Mouse (Mus musculus) forebrain, embryonic 14.5 days (tissue): Measurements from ENCODE around the gene Ino80b. TPM values are rescaled to one million over a fixed set of nuclear protein-coding genes. Genes with fewer than 3 reads are reported as not detected.
A peak's percentile ranks its signal among the peaks of the same experiment; 100 is the strongest.

Source experiments
- ATAC-seq: fragments of 200-750 bp; cut with Nextera tagmentation; 2 replicates; pipeline ENCODE4 v1.8.0; 2017; ENCODE audit warnings: mild to moderate bottlenecking, moderate library complexity
- DNase-seq: peaks from one replicate; pipeline ENCODE4 v3.0.0-alpha.2; 2015; ENCODE audit warnings: low spot score
- H3K27ac ChIP-seq: fragments of 300-500 bp; sonication (generic); 2 replicates; pipeline ENCODE4 v1.5.1; 2014; ENCODE audit warnings: low read depth, mild to moderate bottlenecking, control low read depth, low read length, moderate library complexity
- H3K27me3 ChIP-seq: fragments of 300-500 bp; sonication (generic); replicated peaks from 2 replicates; pipeline ENCODE4 v1.6.1; 2014; ENCODE audit warnings: low read length, control low read depth, mixed read lengths; ENCODE audit not compliant: control insufficient read depth, insufficient read depth
- H3K36me3 ChIP-seq: fragments of 300-500 bp; sonication (generic); 2 replicates; pipeline ENCODE4 v1.6.1; 2014; ENCODE audit warnings: low read length, control low read depth; ENCODE audit not compliant: control insufficient read depth, insufficient read depth
- H3K4me1 ChIP-seq: fragments of 300-500 bp; sonication (generic); 2 replicates; pipeline ENCODE4 v1.6.1; 2014; ENCODE audit warnings: antibody characterized with exemption, low read length, control low read depth; ENCODE audit not compliant: control insufficient read depth, insufficient read depth
- H3K4me2 ChIP-seq: fragments of 300-500 bp; sonication (generic); 2 replicates; pipeline ENCODE4 v1.6.1; 2014; ENCODE audit warnings: mild to moderate bottlenecking, control low read depth, low read length
- H3K4me3 ChIP-seq: fragments of 300-500 bp; sonication (generic); 2 replicates; pipeline ENCODE4 v1.5.1; 2014; ENCODE audit warnings: low read depth, low read length, control low read depth
- H3K9ac ChIP-seq: fragments of 300-500 bp; sonication (generic); 2 replicates; pipeline ENCODE4 v1.6.1; 2014; ENCODE audit warnings: mild to moderate bottlenecking, low read length, control low read depth, moderate library complexity
- H3K9me3 ChIP-seq: fragments of 300-500 bp; sonication (generic); replicated peaks from 2 replicates; pipeline ENCODE4 v1.6.1; 2016; ENCODE audit warnings: low read length, control low read depth, mixed read lengths; ENCODE audit not compliant: control insufficient read depth
- WGBS: fragments of 180-500 bp; shearing (Covaris S2); extraction: QIAGEN DNeasy Blood & Tissue Kit; methylation state at CpG from one replicate; pipeline ENCODE4 v1.1.7; 2014; 5-methylcytosine and 5-hydroxymethylcytosine counted together
- polyA plus RNA-seq: library from polyadenylated mRNA; unstranded; fragments of >200 nt; fragmentation: Nextera tagmentation; extraction: Ambion mirVana; gene quantifications from 2 replicates; pipeline ENCODE4 v1.2.1, GENCODE M21; 2014

Gene Ino80b
- polyA plus RNA-seq, 1 experiment from 2014 or later, result 15.6 TPM

DNA sequence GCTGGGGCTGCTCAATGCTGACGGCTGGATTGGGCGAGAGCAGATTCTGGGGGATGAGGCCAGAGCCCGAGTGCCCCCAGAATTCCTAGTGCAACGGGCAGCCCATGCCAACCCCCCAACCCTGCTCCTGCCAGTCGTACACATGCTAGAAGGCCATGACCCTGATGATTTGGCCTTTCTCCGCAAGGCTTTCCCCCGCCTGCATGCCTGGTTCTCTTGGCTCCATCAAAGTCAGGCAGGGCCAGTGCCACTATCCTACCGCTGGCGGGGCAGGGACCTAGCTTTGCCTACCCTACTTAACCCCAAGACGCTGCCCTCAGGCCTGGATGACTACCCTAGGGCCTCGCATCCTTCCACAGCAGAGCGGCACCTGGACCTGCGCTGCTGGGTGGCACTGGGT, 7.6 kb downstream of the Ino80b start:
- peaks cover 28% of the 10 kb centered on the region for H3K36me3 ChIP-seq
- H3K4me3 ChIP-seq, result no peak overlapping the region
- no peak for ATAC-seq
- peaks cover 17% of the 10 kb centered on the region for H3K4me1 ChIP-seq
- H3K27me3 ChIP-seq, result no peaks in the 10 kb centered on the region
- H3K9ac ChIP-seq, result no peak overlapping the region
- no peaks in the 10 kb centered on the region for H3K9me3 ChIP-seq
- H3K4me2 ChIP-seq, result no peak overlapping the region
- peak overlapping the region; percentile 18; the same call in 1 of the 2 replicates for H3K27ac ChIP-seq
- no peak for DNase-seq
- WGBS, result 89% methylated on average over 13 of the region's 13 CpGs

DNA sequence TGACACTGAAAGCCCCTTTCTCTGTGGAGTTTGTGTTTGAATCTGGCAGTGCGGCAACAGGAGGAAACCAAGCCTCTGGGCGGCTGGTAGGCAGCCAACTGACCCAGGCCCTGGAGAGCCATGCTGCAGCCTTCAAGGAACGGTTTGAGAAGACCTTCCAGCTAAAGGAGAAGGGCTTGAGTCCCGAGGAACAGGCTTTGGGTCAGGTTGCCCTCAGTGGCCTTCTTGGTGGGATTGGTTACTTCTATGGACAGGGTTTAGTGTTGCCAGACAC, 8.1 kb downstream of the Ino80b start:
- no peak overlapping the region for H3K4me3 ChIP-seq
- no peak overlapping the region; the same call in 1 of the 2 replicates for H3K9ac ChIP-seq
- H3K4me2 ChIP-seq, result peak overlapping the region; percentile 95; the same call in 1 of the 2 replicates
- WGBS, result 94% methylated on average over 4 of the region's 4 CpGs
- H3K27ac ChIP-seq, result 0 out of 2 replicates have a peak overlapping the region, but pooled peaks have one; percentile 18
- no peaks in the 10 kb centered on the region for H3K27me3 ChIP-seq
- peaks cover 15% of the 10 kb centered on the region for H3K4me1 ChIP-seq
- no peaks in the 10 kb centered on the region for H3K9me3 ChIP-seq
- ATAC-seq, result no peak
- H3K36me3 ChIP-seq, result peaks cover 28% of the 10 kb centered on the region
- DNase-seq, result no peak

DNA sequence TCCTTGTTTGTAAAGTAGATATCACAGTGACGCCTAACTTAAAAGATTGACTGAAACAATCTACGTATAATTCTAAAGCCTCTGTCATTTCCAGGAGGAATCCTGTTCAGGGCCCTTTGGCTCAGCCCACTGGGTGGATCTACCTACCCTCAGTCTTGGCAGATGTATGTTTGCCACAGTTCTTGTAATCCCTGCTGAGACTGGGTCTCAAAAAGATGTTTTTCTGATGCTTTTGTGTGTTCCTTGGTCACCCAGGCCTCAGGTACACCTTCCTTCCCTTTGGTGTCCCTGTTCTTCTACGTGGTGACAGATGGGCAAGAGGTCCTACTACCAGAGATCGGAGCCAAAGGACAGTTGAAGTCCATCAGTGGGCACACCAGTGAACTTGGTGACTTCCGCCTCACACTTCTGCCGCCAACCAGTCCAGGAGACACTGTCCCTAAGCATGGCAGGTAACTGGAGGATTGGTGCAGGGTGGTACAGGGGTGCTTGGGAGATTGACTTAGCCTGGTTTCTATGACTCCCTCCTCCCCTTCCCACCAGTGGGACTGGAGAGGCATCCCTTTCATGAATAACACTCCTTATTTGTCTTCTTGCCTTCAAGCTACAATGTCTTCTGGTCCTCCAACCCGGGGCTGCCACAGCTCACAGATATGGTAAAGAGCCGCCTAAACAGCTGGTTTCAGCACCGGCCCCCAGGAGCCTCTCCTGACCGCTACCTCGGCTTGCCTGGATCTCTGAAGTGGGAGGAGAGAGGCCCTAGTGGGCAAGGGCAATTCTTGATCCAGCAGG, 8.7 kb downstream of the Ino80b start:
- 81% methylated on average over 11 of the region's 11 CpGs for WGBS

DNA sequence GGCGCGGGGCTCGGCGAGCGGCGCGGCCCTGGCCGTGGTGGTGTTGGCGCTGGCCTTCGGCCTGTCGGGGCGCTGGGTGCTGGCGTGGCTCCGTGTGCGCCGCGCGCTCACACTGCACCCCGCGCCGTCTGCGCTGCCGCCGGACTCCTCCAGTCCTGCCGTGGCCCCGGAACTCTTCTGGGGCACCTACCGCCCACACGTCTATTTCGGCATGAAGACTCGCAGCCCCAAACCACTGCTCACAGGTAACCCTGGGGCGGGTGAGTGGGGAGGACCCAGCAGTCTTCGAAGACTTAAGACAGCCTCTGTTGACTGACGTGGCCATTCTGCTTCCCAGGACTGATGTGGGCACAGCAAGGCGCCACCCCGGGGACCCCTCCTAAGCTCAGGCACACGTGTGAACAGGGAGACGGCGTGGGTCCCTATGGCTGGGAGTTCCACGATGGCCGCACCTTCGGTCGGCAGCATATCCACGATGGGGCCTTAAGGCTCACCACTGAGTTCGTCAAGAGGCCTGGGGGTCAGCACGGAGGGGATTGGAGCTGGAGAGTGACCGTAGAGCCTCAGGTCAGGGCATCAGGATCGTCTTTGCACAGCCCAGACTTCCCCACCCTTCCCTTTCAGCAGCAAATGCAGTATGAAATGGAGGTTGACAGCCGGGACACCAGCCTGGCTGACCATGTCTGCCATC, 9.4 kb downstream of the Ino80b start:
- H3K9ac ChIP-seq, result peak overlapping the region; percentile 94
- ATAC-seq (peak; percentile 54), DNase-seq (no peak)
- H3K4me3 ChIP-seq, result peak overlapping the region; percentile 83
- peaks cover 31% of the 10 kb centered on the region for H3K36me3 ChIP-seq
- no peaks in the 10 kb centered on the region for H3K9me3 ChIP-seq
- H3K27me3 ChIP-seq, result no peaks in the 10 kb centered on the region
- H3K4me1 ChIP-seq, result peaks cover 15% of the 10 kb centered on the region
- H3K4me2 ChIP-seq, result peak overlapping the region; percentile 95
- 2% methylated on average over 46 of the region's 48 CpGs for WGBS
- H3K27ac ChIP-seq, result peak overlapping the region; percentile 72

More for the DNA sequence above, 8.7 kb downstream of the Ino80b start:
- Histone ChIP-seq H3K9me3 (no peaks in the 10 kb centered on the region), H3K4me1 (peaks cover 15% of the 10 kb centered on the region), H3K9ac (peak overlapping the region; percentile 94), H3K4me2 (peak overlapping the region; percentile 95), H3K27ac (no peak overlapping the region; the same call in 1 of the 2 replicates), H3K36me3 (peaks cover 28% of the 10 kb centered on the region), H3K27me3 (no peaks in the 10 kb centered on the region), H3K4me3 (peak overlapping the region; percentile 83)
- ATAC-seq (no peak), DNase-seq (no peak)

DNA sequence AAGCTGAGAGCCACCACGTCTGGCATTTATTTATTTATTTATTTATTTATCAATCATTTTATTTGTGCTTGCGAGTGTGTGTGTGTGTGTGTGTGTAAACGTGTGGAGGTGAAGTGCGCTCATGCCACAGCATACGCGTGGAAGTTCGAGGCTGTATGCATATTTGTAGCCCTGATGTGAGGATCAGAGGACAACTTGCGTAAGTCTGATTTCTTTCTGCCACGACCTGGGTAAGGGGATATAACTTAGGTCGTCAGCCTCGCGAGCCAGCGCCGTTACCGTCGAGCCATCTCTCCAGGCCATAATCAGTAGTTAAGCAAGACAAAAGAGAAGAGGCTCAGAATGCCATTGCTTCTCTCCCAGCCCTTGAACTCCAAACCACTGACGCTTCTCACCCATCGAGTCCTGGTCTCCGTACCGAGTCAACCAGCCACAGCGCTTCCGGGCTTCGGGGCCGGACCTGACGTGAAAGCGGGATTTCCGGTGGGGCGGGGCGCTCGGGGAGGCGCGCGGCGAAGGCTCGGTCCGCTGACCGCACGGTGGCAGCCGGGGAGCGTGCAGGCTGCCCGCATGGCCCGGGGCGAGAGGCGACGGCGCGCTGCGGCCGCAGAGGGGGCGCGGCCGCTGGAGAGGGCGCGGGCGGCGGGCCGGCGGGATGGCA, 10.1 kb downstream of the Ino80b start, which contains the start of gene Mogs:
Mogs (plus strand) TSS at position 486 of the 661 bp plus-strand sequence.
- H3K9me3 ChIP-seq, result no peaks in the 10 kb centered on the region
- H3K4me2 ChIP-seq, result peak within 1 kb of the TSS; percentile 95
- peaks cover 33% of the 10 kb centered on the region for H3K36me3 ChIP-seq
- H3K9ac ChIP-seq, result peak within 1 kb of the TSS; percentile 94
- no peaks in the 10 kb centered on the region for H3K27me3 ChIP-seq
- peaks cover 12% of the 10 kb centered on the region for H3K4me1 ChIP-seq
- H3K27ac ChIP-seq, result peak within 1 kb of the TSS; percentile 72
- peak within 1 kb of the TSS; percentile 83 for H3K4me3 ChIP-seq
- ATAC-seq, result peak; percentile 89
- DNase-seq, result peak; percentile 91
- WGBS, result 1% methylated on average over 48 of the region's 58 CpGs

DNA sequence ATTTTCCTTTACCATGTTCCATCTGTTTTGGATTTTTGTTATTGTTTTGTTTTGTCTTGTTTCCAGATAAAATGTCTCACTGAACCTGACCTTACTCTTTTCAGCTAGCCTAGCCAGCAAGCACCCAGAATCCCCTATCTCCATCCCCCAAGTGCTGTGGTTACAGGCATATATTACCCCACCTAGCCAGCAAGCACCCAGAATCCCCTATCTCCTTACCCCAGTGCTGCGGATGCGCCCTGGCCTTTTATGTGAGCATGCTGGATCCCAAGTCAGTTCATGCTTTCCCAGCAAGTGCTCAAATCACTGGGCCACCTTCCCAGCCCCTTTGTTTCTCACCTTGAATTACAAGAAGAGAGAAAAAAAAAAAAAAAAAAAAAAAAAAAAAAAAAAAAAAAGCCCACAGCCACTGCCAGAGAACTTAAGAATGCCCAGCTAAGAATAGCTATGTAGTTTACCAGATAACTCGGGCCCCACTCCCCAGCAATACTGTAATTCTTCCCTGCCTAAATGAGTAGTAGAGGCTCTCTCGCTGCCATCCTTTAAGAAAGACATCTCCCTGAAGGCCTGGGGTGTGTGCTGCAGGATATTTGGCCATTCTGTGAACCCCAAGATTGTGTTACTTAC, 13.6 kb downstream of the Ino80b start:
- WGBS, result 90% methylated on average over 4 of the region's 4 CpGs
- no peak overlapping the region for H3K27ac ChIP-seq

DNA sequence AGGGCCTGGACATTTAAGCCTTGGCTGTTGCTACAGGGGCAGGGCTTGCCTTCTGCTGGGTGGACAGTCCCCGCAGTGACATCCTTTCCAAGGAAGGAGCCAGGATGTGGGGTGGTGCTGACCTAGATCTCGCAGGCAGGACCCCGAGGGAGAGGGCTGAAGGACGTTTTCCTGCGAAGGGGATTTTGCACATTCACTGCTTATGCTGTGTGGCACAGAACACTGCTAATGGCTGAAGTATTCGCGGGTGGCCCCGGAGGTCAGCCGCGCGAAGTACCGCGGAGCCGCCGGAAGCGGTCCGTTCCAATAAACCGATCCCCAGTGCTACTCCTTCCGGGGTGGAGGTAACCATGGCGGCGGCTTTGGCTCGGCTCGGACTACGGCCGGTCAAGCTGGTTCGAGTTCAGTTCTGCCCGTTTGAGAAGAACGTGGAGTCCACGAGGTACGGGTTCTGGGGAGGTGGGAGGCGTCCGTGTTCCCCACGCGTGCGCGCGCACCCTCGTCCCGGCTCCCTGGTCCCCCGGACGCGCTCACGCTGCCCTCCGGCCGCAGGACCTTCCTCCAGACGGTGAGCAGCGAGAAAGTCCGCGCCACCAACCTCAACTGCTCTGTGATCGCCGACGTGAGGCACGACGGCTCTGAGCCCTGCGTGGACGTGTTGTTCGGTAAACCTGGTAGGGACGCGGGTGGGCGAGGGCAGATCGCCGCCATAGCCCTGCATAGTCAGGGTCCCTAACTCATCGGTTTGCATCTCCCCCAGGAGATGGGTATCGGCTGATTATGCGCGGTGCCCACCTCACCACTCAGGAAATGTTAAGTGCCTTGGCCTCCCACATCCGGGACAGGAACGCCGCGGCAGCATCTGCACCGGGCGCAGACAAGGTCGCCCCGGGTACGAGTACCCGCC, 16.2 kb downstream of the Ino80b start, which contains the start of gene Mrpl53:
Mrpl53 (plus strand) TSS at position 279 of the 907 bp plus-strand sequence.
- H3K36me3 ChIP-seq, result 0 out of 2 replicates have a peak, but pooled peaks cover 5% of the 10 kb centered on the region
- H3K27me3 ChIP-seq, result no peaks in the 10 kb centered on the region
- peaks cover 8% of the 10 kb centered on the region for H3K4me1 ChIP-seq
- H3K9me3 ChIP-seq, result no peaks in the 10 kb centered on the region
- peak within 1 kb of the TSS; percentile 74 for H3K27ac ChIP-seq
- H3K4me3 ChIP-seq, result peak within 1 kb of the TSS; percentile 94
- WGBS, result under 1% methylated on average over 76 of the region's 76 CpGs
- ATAC-seq, result peak; percentile 83
- peak within 1 kb of the TSS; percentile 93 for H3K4me2 ChIP-seq
- DNase-seq, result peak; percentile 82
- H3K9ac ChIP-seq, result peak within 1 kb of the TSS; percentile 93

More for the DNA sequence above, 13.6 kb downstream of the Ino80b start:
- Histone ChIP-seq H3K9ac (no peak overlapping the region), H3K4me3 (no peak overlapping the region), H3K9me3 (no peaks in the 10 kb centered on the region), H3K36me3 (0 out of 2 replicates have a peak, but pooled peaks cover 5% of the 10 kb centered on the region), H3K4me2 (no peak overlapping the region), H3K27me3 (no peaks in the 10 kb centered on the region), H3K4me1 (peaks cover 15% of the 10 kb centered on the region)
- ATAC-seq (no peak), DNase-seq (no peak)
